Mouse (Mus musculus): Measurements from ENCODE around the gene Cfap100. TPM values are rescaled to one million over a fixed set of nuclear protein-coding genes. Genes with fewer than 3 reads are reported as not detected.

Cfap100 gene
- polyA plus RNA-seq, 1 experiment from 2014 or later = 0.53 TPM

- H3K36me3 ChIP-seq (ENCODE audit: control insufficient read depth, insufficient read depth, low read length) = no peaks in the 10 kb centered on the region
- 0 out of 2 replicates have a peak, but pooled peaks cover 9% of the 10 kb centered on the region for H3K4me1 ChIP-seq (ENCODE audit: control insufficient read depth, insufficient read depth, low read length)
- H3K4me2 ChIP-seq (replicated peaks; ENCODE audit: low read depth, low read length) = peak overlapping the region; percentile 100
- H3K27me3 ChIP-seq (ENCODE audit: control insufficient read depth, insufficient read depth, low read length) = 0 out of 2 replicates have a peak, but pooled peaks cover 15% of the 10 kb centered on the region
- 1% methylated on average over 31 of the region's 31 CpGs for WGBS
- 0 out of 2 replicates have a peak overlapping the region, but pooled peaks have one; percentile 6 for H3K27ac ChIP-seq (ENCODE audit: low read depth, low read length)
- no peaks in the 10 kb centered on the region for H3K9me3 ChIP-seq (ENCODE audit: control insufficient read depth, low read length)
- peak; percentile 84 for ATAC-seq (ENCODE audit: low FRiP score, low TSS enrichment)
- H3K4me3 ChIP-seq (ENCODE audit: low read length) = peak overlapping the region; percentile 69
- peak overlapping the region; percentile 65 for H3K9ac ChIP-seq (ENCODE audit: low read depth, low read length)
These were observed 34.7 kb upstream of the Cfap100 start for GRCm38 (mm10) chr6:90463228-90463862.

- Histone ChIP-seq H3K4me1 (ENCODE audit: control insufficient read depth, insufficient read depth, low read length) (0 out of 2 replicates have a peak, but pooled peaks cover 9% of the 10 kb centered on the region), H3K27me3 (ENCODE audit: control insufficient read depth, insufficient read depth, low read length) (0 out of 2 replicates have a peak, but pooled peaks cover 15% of the 10 kb centered on the region), H3K36me3 (ENCODE audit: control insufficient read depth, insufficient read depth, low read length) (no peaks in the 10 kb centered on the region), H3K4me2 (replicated peaks; ENCODE audit: low read depth, low read length) (peak overlapping the region; percentile 100), H3K9me3 (ENCODE audit: control insufficient read depth, low read length) (no peaks in the 10 kb centered on the region), H3K4me3 (ENCODE audit: low read length) (peak overlapping the region; percentile 69), H3K27ac (ENCODE audit: low read depth, low read length) (no peak overlapping the region), H3K9ac (ENCODE audit: low read depth, low read length) (peak overlapping the region; percentile 65)
- under 1% methylated on average over 35 of the region's 38 CpGs for WGBS
- ATAC-seq (ENCODE audit: low FRiP score, low TSS enrichment) = peak; percentile 47
These were observed 34.2 kb upstream of the Cfap100 start for GRCm38 (mm10) chr6:90462841-90463227.

DNA sequence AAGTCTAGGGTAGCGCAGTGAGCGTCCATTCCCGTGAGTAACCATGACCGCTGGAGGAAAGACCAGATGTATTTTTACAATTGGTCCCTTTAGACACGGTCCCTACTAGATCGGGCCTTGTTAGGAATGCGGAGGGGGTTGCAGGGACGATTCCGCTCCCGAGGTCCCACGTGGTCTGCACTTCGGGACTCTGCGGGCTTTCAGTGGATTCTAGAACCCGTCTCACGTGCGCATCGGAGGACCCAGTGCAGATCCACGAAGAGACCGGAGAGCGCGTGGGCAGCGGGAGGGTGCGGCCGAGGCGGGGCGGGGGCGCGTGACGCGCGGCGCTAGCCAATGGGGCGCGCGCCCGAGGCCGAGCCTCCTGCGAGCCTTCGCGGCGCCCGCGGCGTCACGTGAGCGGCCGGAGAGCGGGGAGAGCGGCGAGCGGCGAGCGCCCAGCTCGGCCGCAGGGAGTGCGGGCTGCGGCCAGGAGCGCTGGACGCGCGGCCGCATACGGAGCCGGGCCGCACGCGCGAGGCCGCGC lies 33.6 kb upstream of the Cfap100 start, which contains the start of gene Klf15:
TSS of gene Klf15 (plus strand) at position 396 of the 526 bp plus-strand sequence.
- ATAC-seq (ENCODE audit: low FRiP score, low TSS enrichment) = peak; percentile 83
- under 1% methylated on average over 58 of the region's 70 CpGs for WGBS
- Histone ChIP-seq H3K36me3 (ENCODE audit: control insufficient read depth, insufficient read depth, low read length) (no peaks in the 10 kb centered on the region), H3K4me1 (ENCODE audit: control insufficient read depth, insufficient read depth, low read length) (0 out of 2 replicates have a peak, but pooled peaks cover 9% of the 10 kb centered on the region), H3K27me3 (ENCODE audit: control insufficient read depth, insufficient read depth, low read length) (0 out of 2 replicates have a peak, but pooled peaks cover 15% of the 10 kb centered on the region), H3K27ac (ENCODE audit: low read depth, low read length) (no peak within 1 kb of the TSS), H3K4me3 (ENCODE audit: low read length) (peak within 1 kb of the TSS; percentile 69), H3K9me3 (ENCODE audit: control insufficient read depth, low read length) (no peaks in the 10 kb centered on the region), H3K9ac (ENCODE audit: low read depth, low read length) (peak within 1 kb of the TSS; percentile 65), H3K4me2 (replicated peaks; ENCODE audit: low read depth, low read length) (peak within 1 kb of the TSS; percentile 100)

DNA sequence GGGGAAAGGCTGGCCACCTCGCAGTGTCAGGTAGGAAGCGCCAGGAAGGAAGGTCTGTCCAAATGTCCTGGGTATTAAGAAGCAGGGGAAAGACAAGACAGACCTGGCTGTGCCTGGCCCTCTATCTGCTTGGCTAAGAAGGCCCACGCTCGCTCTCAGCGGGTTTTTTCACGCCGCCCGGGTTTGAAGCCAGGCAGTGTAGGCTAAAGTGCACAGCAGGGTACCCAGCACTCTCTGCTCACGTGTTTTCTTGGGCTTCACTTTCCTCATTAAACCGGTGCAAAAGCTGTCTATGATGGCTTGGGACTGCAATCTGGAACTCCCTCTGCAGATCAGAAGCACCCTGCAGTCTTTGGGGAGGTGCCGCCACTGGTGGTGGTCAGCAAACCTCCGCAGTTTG lies 33.2 kb upstream of the Cfap100 start:
- no peak overlapping the region for H3K27ac ChIP-seq (ENCODE audit: low read depth, low read length)
- 12% methylated on average over 12 of the region's 12 CpGs for WGBS
- 0 out of 2 replicates have a peak overlapping the region, but pooled peaks have one; percentile 65 for H3K9ac ChIP-seq (ENCODE audit: low read depth, low read length)
- H3K36me3 ChIP-seq (ENCODE audit: control insufficient read depth, insufficient read depth, low read length) = no peaks in the 10 kb centered on the region
- no peaks in the 10 kb centered on the region for H3K9me3 ChIP-seq (ENCODE audit: control insufficient read depth, low read length)
- 0 out of 2 replicates have a peak, but pooled peaks cover 15% of the 10 kb centered on the region for H3K27me3 ChIP-seq (ENCODE audit: control insufficient read depth, insufficient read depth, low read length)
- 0 out of 2 replicates have a peak, but pooled peaks cover 9% of the 10 kb centered on the region for H3K4me1 ChIP-seq (ENCODE audit: control insufficient read depth, insufficient read depth, low read length)
- peak overlapping the region; percentile 69 for H3K4me3 ChIP-seq (ENCODE audit: low read length)
- peak overlapping the region; percentile 100 for H3K4me2 ChIP-seq (replicated peaks; ENCODE audit: low read depth, low read length)
- ATAC-seq (ENCODE audit: low FRiP score, low TSS enrichment) = peak; percentile 1; the same call in 1 of the 2 replicates

DNA sequence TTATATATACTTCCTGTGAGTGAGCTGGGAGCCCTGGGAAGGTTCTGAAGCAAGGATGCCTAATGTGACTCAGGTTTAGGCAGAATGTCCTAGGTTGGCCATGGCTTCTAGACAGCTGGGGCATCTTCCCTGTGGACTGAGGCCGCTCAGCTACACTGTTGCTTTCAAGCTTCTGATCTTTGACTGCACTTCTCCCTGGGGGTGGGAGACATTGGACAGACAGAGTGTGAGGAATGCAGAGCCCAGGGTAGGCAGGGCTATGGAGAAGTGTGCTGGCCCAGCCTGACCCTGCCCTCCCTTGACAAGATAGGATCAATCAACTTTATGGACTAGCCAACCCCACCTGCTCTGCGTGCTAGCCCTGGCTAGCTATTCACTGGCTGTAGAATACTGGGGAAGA lies 32.6 kb upstream of the Cfap100 start:
- H3K9me3 ChIP-seq (ENCODE audit: control insufficient read depth, low read length) = no peaks in the 10 kb centered on the region
- ATAC-seq (ENCODE audit: low FRiP score, low TSS enrichment) = no peak
- H3K4me2 ChIP-seq (replicated peaks; ENCODE audit: low read depth, low read length) = no peak overlapping the region
- no peak overlapping the region for H3K9ac ChIP-seq (ENCODE audit: low read depth, low read length)
- no peak overlapping the region for H3K4me3 ChIP-seq (ENCODE audit: low read length)
- H3K27ac ChIP-seq (ENCODE audit: low read depth, low read length) = no peak overlapping the region
- 23% methylated on average over 2 of the region's 2 CpGs for WGBS
- H3K36me3 ChIP-seq (ENCODE audit: control insufficient read depth, insufficient read depth, low read length) = no peaks in the 10 kb centered on the region
- 0 out of 2 replicates have a peak, but pooled peaks cover 9% of the 10 kb centered on the region for H3K4me1 ChIP-seq (ENCODE audit: control insufficient read depth, insufficient read depth, low read length)
- 0 out of 2 replicates have a peak, but pooled peaks cover 15% of the 10 kb centered on the region for H3K27me3 ChIP-seq (ENCODE audit: control insufficient read depth, insufficient read depth, low read length)

DNA sequence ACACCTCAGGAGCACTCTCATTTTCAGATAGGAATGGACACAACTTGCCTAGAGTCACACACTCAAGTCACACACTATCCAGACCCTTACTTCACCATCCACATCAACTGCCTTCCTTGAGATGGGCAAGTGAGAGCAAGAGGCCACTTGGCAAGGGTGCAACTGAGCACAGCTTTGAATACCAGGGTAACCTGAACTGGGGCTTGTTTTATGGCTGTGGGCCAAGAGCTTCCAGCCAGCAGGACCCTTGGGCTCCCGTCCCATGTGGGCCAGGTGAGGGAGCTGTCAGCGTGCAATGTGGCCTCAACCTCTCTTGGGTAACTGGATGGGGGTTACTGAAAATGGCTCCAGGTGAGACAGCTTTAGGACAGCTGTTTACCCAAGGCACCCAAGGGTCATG lies 28.8 kb upstream of the Cfap100 start:
- 76% methylated on average over 2 of the region's 2 CpGs for WGBS
- ATAC-seq (ENCODE audit: low FRiP score, low TSS enrichment) = no peak
- Histone ChIP-seq H3K4me1 (ENCODE audit: control insufficient read depth, insufficient read depth, low read length) (no peaks in the 10 kb centered on the region), H3K4me3 (ENCODE audit: low read length) (no peak overlapping the region), H3K9me3 (ENCODE audit: control insufficient read depth, low read length) (no peaks in the 10 kb centered on the region), H3K36me3 (ENCODE audit: control insufficient read depth, insufficient read depth, low read length) (no peaks in the 10 kb centered on the region), H3K9ac (ENCODE audit: low read depth, low read length) (no peak overlapping the region), H3K4me2 (replicated peaks; ENCODE audit: low read depth, low read length) (no peak overlapping the region), H3K27ac (ENCODE audit: low read depth, low read length) (no peak overlapping the region), H3K27me3 (ENCODE audit: control insufficient read depth, insufficient read depth, low read length) (0 out of 2 replicates have a peak, but pooled peaks cover 12% of the 10 kb centered on the region)

GRCm38 (mm10) chr6:90453751-90454150 lies 25.2 kb upstream of the Cfap100 start:
- Histone ChIP-seq H3K27ac (ENCODE audit: low read depth, low read length) (no peak overlapping the region), H3K9me3 (ENCODE audit: control insufficient read depth, low read length) (no peaks in the 10 kb centered on the region), H3K36me3 (ENCODE audit: control insufficient read depth, insufficient read depth, low read length) (no peaks in the 10 kb centered on the region), H3K4me1 (ENCODE audit: control insufficient read depth, insufficient read depth, low read length) (no peaks in the 10 kb centered on the region), H3K4me2 (replicated peaks; ENCODE audit: low read depth, low read length) (no peak overlapping the region), H3K9ac (ENCODE audit: low read depth, low read length) (no peak overlapping the region), H3K27me3 (ENCODE audit: control insufficient read depth, insufficient read depth, low read length) (no peaks in the 10 kb centered on the region), H3K4me3 (ENCODE audit: low read length) (no peak overlapping the region)
- 82% methylated on average over 5 of the region's 5 CpGs for whole genome bisulfite sequencing
- no peak for ATAC-seq (ENCODE audit: low FRiP score, low TSS enrichment)

GRCm38 (mm10) chr6:90452603-90453002 lies 24.0 kb upstream of the Cfap100 start:
- Histone ChIP-seq H3K4me1 (ENCODE audit: control insufficient read depth, insufficient read depth, low read length) (no peaks in the 10 kb centered on the region), H3K9ac (ENCODE audit: low read depth, low read length) (no peak overlapping the region), H3K27ac (ENCODE audit: low read depth, low read length) (no peak overlapping the region), H3K4me3 (ENCODE audit: low read length) (no peak overlapping the region), H3K36me3 (ENCODE audit: control insufficient read depth, insufficient read depth, low read length) (no peaks in the 10 kb centered on the region), H3K4me2 (replicated peaks; ENCODE audit: low read depth, low read length) (no peak overlapping the region), H3K27me3 (ENCODE audit: control insufficient read depth, insufficient read depth, low read length) (no peaks in the 10 kb centered on the region), H3K9me3 (ENCODE audit: control insufficient read depth, low read length) (no peaks in the 10 kb centered on the region)
- no peak for ATAC-seq (ENCODE audit: low FRiP score, low TSS enrichment)

GRCm38 (mm10) chr6:90451512-90451911 lies 22.9 kb upstream of the Cfap100 start:
- H3K9ac ChIP-seq (ENCODE audit: low read depth, low read length) = no peak overlapping the region
- H3K4me3 ChIP-seq (ENCODE audit: low read length) = no peak overlapping the region
- ATAC-seq (ENCODE audit: low FRiP score, low TSS enrichment) = no peak
- H3K4me1 ChIP-seq (ENCODE audit: control insufficient read depth, insufficient read depth, low read length) = no peaks in the 10 kb centered on the region
- no peaks in the 10 kb centered on the region for H3K9me3 ChIP-seq (ENCODE audit: control insufficient read depth, low read length)
- H3K27me3 ChIP-seq (ENCODE audit: control insufficient read depth, insufficient read depth, low read length) = no peaks in the 10 kb centered on the region
- H3K4me2 ChIP-seq (replicated peaks; ENCODE audit: low read depth, low read length) = no peak overlapping the region
- no peaks in the 10 kb centered on the region for H3K36me3 ChIP-seq (ENCODE audit: control insufficient read depth, insufficient read depth, low read length)
- 77% methylated on average over 5 of the region's 5 CpGs for WGBS
- no peak overlapping the region for H3K27ac ChIP-seq (ENCODE audit: low read depth, low read length)
